Mouse (Mus musculus) G1E (cell line): ENCODE results near the gene Syn3.

Experiments
- CTCF ChIP-seq: IDR thresholded peaks from 2 replicates; pipeline ENCODE4 v1.5.1; 2012; ENCODE audit warnings: low read depth, low read length, inconsistent platforms, mixed read lengths
- GATA1 ChIP-seq: IDR thresholded peaks from 2 replicates; pipeline ENCODE4 v1.6.1; 2012; ENCODE audit warnings: borderline replicate concordance, low read length, inconsistent platforms, mixed read lengths
- POLR2AphosphoS5 ChIP-seq: IDR thresholded peaks from 2 replicates; pipeline ENCODE4 v1.6.1; 2012; ENCODE audit warnings: low read depth, low read length, inconsistent platforms; ENCODE audit not compliant: insufficient replicate concordance

DNA sequence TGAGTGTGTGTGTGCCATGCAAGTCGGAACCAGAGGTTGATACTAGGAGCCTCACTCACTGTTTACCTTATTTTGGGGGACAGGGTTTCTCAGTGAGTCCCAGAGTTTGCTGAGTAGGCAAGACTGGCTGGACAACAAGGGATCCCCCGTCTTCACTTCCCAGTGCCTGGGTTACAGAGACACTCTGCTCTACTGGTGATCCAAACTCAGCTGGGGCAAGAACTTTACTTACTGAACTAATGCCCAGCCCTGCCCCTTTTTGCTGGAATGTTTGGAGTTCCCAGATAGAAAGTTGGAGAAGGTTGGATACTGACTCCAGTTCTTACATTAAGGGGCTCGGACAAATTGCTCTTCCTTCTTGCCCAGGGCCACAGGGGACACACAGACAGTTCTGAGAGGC lies 109.3 kb downstream of the Syn3 start:
- TF ChIP-seq CTCF: no peak
- TF ChIP-seq GATA1: no peak
- TF ChIP-seq POLR2AphosphoS5: no peak
